Mouse (Mus musculus) liver, adult 2 months (tissue): ENCODE data around the gene 4930486L24Rik. TPM values are rescaled to one million over a fixed set of nuclear protein-coding genes. Genes with fewer than 3 reads are reported as not detected.

ENCODE experiments used
- DNase-seq: peaks from one replicate; pipeline ENCODE4 v3.0.0-alpha.2; 2011; ENCODE audit warnings: low read depth, low spot score; ENCODE audit errors: extremely low read depth
- H3K27ac ChIP-seq: fragments of 200-500 bp; replicated peaks from 2 replicates; pipeline ENCODE4 v1.5.1; 2012; ENCODE audit warnings: low read depth, mild to moderate bottlenecking, control low read depth, inconsistent platforms, low read length; ENCODE audit not compliant: insufficient read depth
- H3K27me3 ChIP-seq: fragments of 200-500 bp; 2 replicates; pipeline ENCODE4 v1.6.1; 2012; ENCODE audit warnings: mild to moderate bottlenecking, moderate library complexity, low read length, inconsistent platforms; ENCODE audit not compliant: control insufficient read depth, insufficient read depth
- H3K36me3 ChIP-seq: fragments of 200-500 bp; 2 replicates; pipeline ENCODE4 v1.6.1; 2012; ENCODE audit warnings: low read length, inconsistent platforms; ENCODE audit not compliant: control insufficient read depth, insufficient read depth
- H3K4me1 ChIP-seq: fragments of 200-500 bp; 2 replicates; pipeline ENCODE4 v1.6.1; 2011; ENCODE audit warnings: low read length; ENCODE audit not compliant: control insufficient read depth, insufficient read depth
- H3K4me3 ChIP-seq: fragments of 200-500 bp; 2 replicates; pipeline ENCODE4 v1.5.1; 2011; ENCODE audit warnings: low read depth, mild to moderate bottlenecking, control low read depth, low read length, moderate library complexity; ENCODE audit not compliant: insufficient read depth
- H3K79me2 ChIP-seq: fragments of 200-500 bp; 2 replicates; pipeline ENCODE4 v1.6.1; 2012; ENCODE audit warnings: inconsistent platforms, mild to moderate bottlenecking, low read length, moderate library complexity; ENCODE audit not compliant: control insufficient read depth, insufficient read depth
- H3K9ac ChIP-seq: fragments of 200-500 bp; 2 replicates; pipeline ENCODE4 v1.6.1; 2012; ENCODE audit warnings: low read depth, mild to moderate bottlenecking, control low read depth, inconsistent platforms, low read length
- CTCF ChIP-seq: fragments of 200-500 bp; IDR thresholded peaks from 2 replicates; pipeline ENCODE4 v1.5.1; 2011; ENCODE audit warnings: low read depth, low read length, control low read depth
- POLR2A ChIP-seq: fragments of 200-500 bp; IDR thresholded peaks from 2 replicates; pipeline ENCODE4 v1.6.1; 2011; ENCODE audit warnings: low read length, control low read depth; ENCODE audit not compliant: insufficient read depth; ENCODE audit errors: extremely low read depth
- WGBS: fragments of 180-500 bp; shearing (Covaris S2); methylation state at CpG from one replicate; pipeline ENCODE4 v1.1.7; 2018; 5-methylcytosine and 5-hydroxymethylcytosine counted together
- polyA plus RNA-seq: library from polyadenylated mRNA; depleted of rRNA; stranded (reverse); fragments of >200 nt; gene quantifications from 2 replicates; pipeline ENCODE4 v1.2.3, GENCODE M21; 2012; rRNA removed
- total RNA-seq: library from RNA; depleted of rRNA; stranded (reverse); fragments of >200 nt; gene quantifications from 2 replicates; pipeline ENCODE4 v1.2.3, GENCODE M21; 2014; rRNA removed

Gene 4930486L24Rik
- total and polyA plus RNA-seq, 2 experiments = 0.46 TPM; not detected in 1

- TF ChIP-seq CTCF (no peak), POLR2A (no peak)
- H3K4me1 ChIP-seq = no peaks in the 10 kb centered on the region
- DNase-seq = no peak
- no peak overlapping the region for H3K27ac ChIP-seq
- no peaks in the 10 kb centered on the region for H3K36me3 ChIP-seq
- H3K79me2 ChIP-seq = no peaks in the 10 kb centered on the region
- H3K4me3 ChIP-seq = no peak overlapping the region
- H3K9ac ChIP-seq = no peak overlapping the region
- 64% methylated on average over 3 of the region's 3 CpGs for WGBS
- no peaks in the 10 kb centered on the region; the same call in 1 of the 2 replicates for H3K27me3 ChIP-seq
Measured at GRCm38 (mm10) chr13:60820486-60821175, 43.6 kb downstream of the 4930486L24Rik start.

GRCm38 (mm10) chr13:60819469-60819868 is 44.8 kb downstream of the 4930486L24Rik start:
- no peaks in the 10 kb centered on the region for H3K4me1 ChIP-seq
- 5% methylated on average over 7 of the region's 7 CpGs for WGBS
- H3K27ac ChIP-seq = no peak overlapping the region
- no peaks in the 10 kb centered on the region; the same call in 1 of the 2 replicates for H3K27me3 ChIP-seq
- no peaks in the 10 kb centered on the region for H3K36me3 ChIP-seq
- no peak overlapping the region for H3K4me3 ChIP-seq
- no peak overlapping the region for H3K9ac ChIP-seq
- peak; percentile 8 for DNase-seq
- no peaks in the 10 kb centered on the region for H3K79me2 ChIP-seq
- TF ChIP-seq POLR2A (no peak), CTCF (peak; percentile 55; the same call in 1 of the 2 replicates)

- Histone ChIP-seq H3K79me2 (no peaks in the 10 kb centered on the region), H3K36me3 (no peaks in the 10 kb centered on the region), H3K27ac (no peak overlapping the region), H3K4me1 (no peaks in the 10 kb centered on the region), H3K4me3 (no peak overlapping the region), H3K9ac (no peak overlapping the region), H3K27me3 (no peaks in the 10 kb centered on the region; the same call in 1 of the 2 replicates)
- 59% methylated on average over 1 of the region's 1 CpGs for WGBS
- DNase-seq = no peak
- TF ChIP-seq CTCF (no peak), POLR2A (no peak)
Measured at GRCm38 (mm10) chr13:60813722-60814121, 50.6 kb downstream of the 4930486L24Rik start.

GRCm38 (mm10) chr13:60812768-60813167 is 51.5 kb downstream of the 4930486L24Rik start:
- H3K27ac ChIP-seq = no peak overlapping the region
- H3K9ac ChIP-seq = no peak overlapping the region
- H3K36me3 ChIP-seq = no peaks in the 10 kb centered on the region
- H3K27me3 ChIP-seq = no peaks in the 10 kb centered on the region; the same call in 1 of the 2 replicates
- no peak overlapping the region for H3K4me3 ChIP-seq
- TF ChIP-seq POLR2A = no peak
- no peak for TF ChIP-seq CTCF
- no peak for DNase-seq
- no peaks in the 10 kb centered on the region for H3K79me2 ChIP-seq
- WGBS = 61% methylated on average over 6 of the region's 6 CpGs
- H3K4me1 ChIP-seq = no peaks in the 10 kb centered on the region

DNA sequence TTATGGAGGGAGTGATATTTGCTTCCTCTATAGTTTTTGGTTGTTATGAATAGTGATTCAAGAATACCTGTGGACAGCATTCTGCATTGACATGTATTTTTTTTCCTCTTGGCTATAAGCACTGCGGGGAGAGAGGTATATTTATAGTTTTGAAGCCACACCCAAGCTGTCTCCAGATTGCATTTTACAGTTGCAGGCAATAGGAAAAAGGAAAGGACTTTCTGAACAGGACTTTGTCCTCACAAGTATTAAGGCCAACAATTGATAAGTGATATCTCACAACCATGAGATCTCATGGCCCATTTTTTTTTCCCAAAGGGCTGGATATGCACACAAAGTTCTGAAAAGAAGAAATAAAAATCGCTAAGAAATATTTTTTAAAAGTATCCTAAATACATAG is 54.6 kb downstream of the 4930486L24Rik start:
- no peak overlapping the region for H3K27ac ChIP-seq
- H3K9ac ChIP-seq = no peak overlapping the region
- no peaks in the 10 kb centered on the region for H3K79me2 ChIP-seq
- TF ChIP-seq CTCF = no peak
- no peaks in the 10 kb centered on the region for H3K27me3 ChIP-seq
- no peak for DNase-seq
- no peaks in the 10 kb centered on the region for H3K36me3 ChIP-seq
- no peaks in the 10 kb centered on the region for H3K4me1 ChIP-seq
- 71% methylated on average over 2 of the region's 2 CpGs for WGBS
- no peak overlapping the region for H3K4me3 ChIP-seq

GRCm38 (mm10) chr13:60802749-60803148 is 61.5 kb downstream of the 4930486L24Rik start, which contains the start of gene Ctsll3:
TSS of gene Ctsll3 (minus strand) at chr13:60802849.
- no peak for DNase-seq
- H3K27me3 ChIP-seq = no peaks in the 10 kb centered on the region
- no peak within 1 kb of the TSS for H3K9ac ChIP-seq
- TF ChIP-seq CTCF = no peak
- TF ChIP-seq POLR2A = no peak
- H3K79me2 ChIP-seq = no peaks in the 10 kb centered on the region
- 72% methylated on average over 1 of the region's 1 CpGs for WGBS
- H3K36me3 ChIP-seq = no peaks in the 10 kb centered on the region
- no peak within 1 kb of the TSS for H3K4me3 ChIP-seq
- H3K27ac ChIP-seq = no peak within 1 kb of the TSS
- H3K4me1 ChIP-seq = no peaks in the 10 kb centered on the region

Other genes starting within 250 kb of the 4930486L24Rik start
- not detected in 2 replicates for gene BC051665, start 78.1 kb downstream of the 4930486L24Rik start, total RNA-seq
- not detected in 2 replicates for gene BC051665, start 78.1 kb downstream of the 4930486L24Rik start, polyA plus RNA-seq
- not detected in 2 replicates for gene Ctsll3, start 61.6 kb downstream of the 4930486L24Rik start, total RNA-seq
- gene Ctsll3, start 61.6 kb downstream of the 4930486L24Rik start, polyA plus RNA-seq = not detected in 2 replicates
- 0.60 TPM in 1 of 2 replicates, not detected in the other for gene Gm49392, start 32.4 kb upstream of the 4930486L24Rik start, total RNA-seq
- not detected in 2 replicates for gene Gm49392, start 32.4 kb upstream of the 4930486L24Rik start, polyA plus RNA-seq
- gene Ctla2b, start 33.0 kb upstream of the 4930486L24Rik start, total RNA-seq = 6.4 and 11.4 TPM in 2 replicates
- 0.72 and 2.2 TPM in 2 replicates for gene Ctla2b, start 33.0 kb upstream of the 4930486L24Rik start, polyA plus RNA-seq
- gene Tpbpb, start 40.4 kb upstream of the 4930486L24Rik start, total RNA-seq = not detected in 2 replicates
- not detected in 2 replicates for gene Tpbpb, start 40.4 kb upstream of the 4930486L24Rik start, polyA plus RNA-seq
- gene Gm49393, start 71.1 kb upstream of the 4930486L24Rik start, total RNA-seq = not detected in 2 replicates
- not detected in 2 replicates for gene Gm49393, start 71.1 kb upstream of the 4930486L24Rik start, polyA plus RNA-seq
- gene Gm49391, start 72.1 kb upstream of the 4930486L24Rik start, total RNA-seq = 2.1 and 3.4 TPM in 2 replicates
- gene Gm49391, start 72.1 kb upstream of the 4930486L24Rik start, polyA plus RNA-seq = 0.51 and 0.61 TPM in 2 replicates
- gene Ctla2a, start 72.2 kb upstream of the 4930486L24Rik start, total RNA-seq = 3.9 and 5.7 TPM in 2 replicates
- 0.22 and 0.93 TPM in 2 replicates for gene Ctla2a, start 72.2 kb upstream of the 4930486L24Rik start, polyA plus RNA-seq
- gene Tpbpa, start 77.5 kb upstream of the 4930486L24Rik start, total RNA-seq = not detected in 2 replicates
- gene Tpbpa, start 77.5 kb upstream of the 4930486L24Rik start, polyA plus RNA-seq = not detected in 2 replicates
- gene Ctsj, start 141.5 kb upstream of the 4930486L24Rik start, total RNA-seq = not detected in 2 replicates
- gene Ctsj, start 141.5 kb upstream of the 4930486L24Rik start, polyA plus RNA-seq = not detected in 2 replicates
- gene Ctsq, start 176.2 kb upstream of the 4930486L24Rik start, total RNA-seq = not detected in 2 replicates
- gene Ctsq, start 176.2 kb upstream of the 4930486L24Rik start, polyA plus RNA-seq = not detected in 2 replicates